Mouse (Mus musculus) kidney, adult 2 months (tissue): ENCODE results near the gene Specc1.

ENCODE experiments used
- CTCF ChIP-seq: fragments of 200-500 bp; conservative IDR thresholded peaks from 2 replicates; pipeline ENCODE4 v1.5.1; 2011; ENCODE audit warnings: low read depth, mild to moderate bottlenecking, control low read depth, low read length, moderate library complexity, mixed read lengths; ENCODE audit not compliant: insufficient read depth, insufficient read length
- POLR2A ChIP-seq: fragments of 200-500 bp; IDR thresholded peaks from one replicate; pipeline ENCODE4 v1.6.1; 2011; ENCODE audit warnings: low read depth, low read length, control low read depth

GRCm38 (mm10) chr11:62020898-62021297 is 64.3 kb downstream of the Specc1 start:
- TF ChIP-seq CTCF, result no peak
- no peak for TF ChIP-seq POLR2A
